Mouse (Mus musculus) stomach, postnatal 0 days (tissue): ENCODE measurements around the gene Cipc. TPM values are rescaled to one million over a fixed set of nuclear protein-coding genes. Genes with fewer than 3 reads are reported as not detected.
A peak's percentile ranks its signal among the peaks of the same experiment; 100 is the strongest.

Experiments
- ATAC-seq: fragments of 200-750 bp; cut with Nextera tagmentation; 2 replicates; pipeline ENCODE4 v1.8.0; 2017; ENCODE audit not compliant: low FRiP score, low TSS enrichment
- DNase-seq: peaks from one replicate; pipeline ENCODE4 v3.0.0-alpha.2; 2016; ENCODE audit warnings: low spot score
- H3K27ac ChIP-seq: fragments of 300-500 bp; sonication (generic); replicated peaks from 2 replicates; pipeline ENCODE4 v1.5.1; 2014; ENCODE audit warnings: mild to moderate bottlenecking, control low read depth
- H3K27me3 ChIP-seq: fragments of 300-500 bp; sonication (generic); 2 replicates; pipeline ENCODE4 v1.6.1; 2014; ENCODE audit warnings: low read length; ENCODE audit not compliant: control insufficient read depth, insufficient read depth
- H3K36me3 ChIP-seq: fragments of 300-500 bp; sonication (generic); 2 replicates; pipeline ENCODE4 v1.6.1; 2014; ENCODE audit warnings: low read length, mixed read lengths; ENCODE audit not compliant: control insufficient read depth, insufficient read depth
- H3K4me1 ChIP-seq: fragments of 300-500 bp; sonication (generic); replicated peaks from 2 replicates; pipeline ENCODE4 v1.6.1; 2014; ENCODE audit warnings: antibody characterized with exemption; ENCODE audit not compliant: control insufficient read depth, insufficient read depth
- H3K4me2 ChIP-seq: fragments of 300-500 bp; sonication (generic); replicated peaks from 2 replicates; pipeline ENCODE4 v1.6.1; 2014; ENCODE audit warnings: low read depth, mild to moderate bottlenecking, control low read depth, moderate library complexity
- H3K4me3 ChIP-seq: fragments of 300-500 bp; sonication (generic); 2 replicates; pipeline ENCODE4 v1.5.1; 2014; ENCODE audit warnings: low read depth, low read length, control low read depth
- H3K9ac ChIP-seq: fragments of 300-500 bp; sonication (generic); 2 replicates; pipeline ENCODE4 v1.6.1; 2014; ENCODE audit warnings: mild to moderate bottlenecking, low read length, control low read depth, mixed read lengths
- H3K9me3 ChIP-seq: fragments of 300-500 bp; sonication (generic); 2 replicates; pipeline ENCODE4 v1.6.1; 2016; ENCODE audit warnings: low read length; ENCODE audit not compliant: control insufficient read depth
- CTCF ChIP-seq: IDR thresholded peaks from 2 replicates; pipeline ENCODE4 v1.5.1; 2016; ENCODE audit warnings: antibody characterized with exemption, low read depth, mild to moderate bottlenecking, moderate library complexity
- EP300 ChIP-seq: optimal IDR thresholded peaks from 2 replicates; pipeline ENCODE3; 2016; ENCODE audit warnings: antibody characterized with exemption
- WGBS: fragments of 180-500 bp; shearing (Covaris S2); extraction: QIAGEN DNeasy Blood & Tissue Kit; methylation state at CpG from one replicate; pipeline ENCODE4 v1.1.7; 2014; 5-methylcytosine and 5-hydroxymethylcytosine counted together
- polyA plus RNA-seq: library from polyadenylated mRNA; unstranded; fragments of >200 nt; fragmentation: Nextera tagmentation; extraction: Ambion mirVana; gene quantifications from 2 replicates; pipeline ENCODE4 v1.2.1, GENCODE M21; 2015

The Cipc gene
- polyA plus RNA-seq, 1 experiment from 2014 or later: 10.1 TPM

DNA sequence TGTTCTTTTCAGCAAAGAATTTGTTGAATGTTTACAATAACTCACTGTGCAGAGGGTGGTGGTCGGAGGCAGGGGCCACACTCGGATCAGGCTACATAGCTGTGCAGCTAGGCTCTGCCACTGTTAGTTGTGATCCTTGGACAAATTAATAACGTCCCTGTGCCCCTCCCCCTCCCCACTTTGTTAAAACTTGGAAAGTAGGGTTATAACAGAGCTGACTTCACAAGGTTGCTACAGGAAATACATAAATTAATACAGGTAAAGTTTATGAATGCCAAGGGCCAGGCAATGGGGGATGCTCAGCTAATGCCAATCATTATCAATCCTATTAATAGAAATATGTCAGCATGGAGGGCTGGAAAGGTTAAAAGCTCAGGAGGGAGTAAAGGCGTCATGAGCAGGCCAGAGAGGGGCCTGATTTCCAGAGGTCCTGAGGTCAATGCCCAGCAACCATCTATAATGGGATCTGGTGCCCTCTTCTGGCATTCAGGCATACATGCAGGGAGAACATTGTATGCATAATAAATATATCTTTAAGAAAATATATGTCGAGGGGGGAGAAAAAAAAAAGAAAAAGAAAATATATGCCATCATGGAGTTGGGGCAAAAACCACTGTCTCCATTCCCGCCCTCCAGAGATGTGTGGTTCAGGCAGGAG, 29.8 kb downstream of the Cipc start:
- 55% methylated on average over 6 of the region's 6 CpGs for WGBS
- no peak overlapping the region for H3K27ac ChIP-seq
- H3K4me3 ChIP-seq: no peak overlapping the region
- H3K9me3 ChIP-seq: no peaks in the 10 kb centered on the region
- no peak overlapping the region for H3K9ac ChIP-seq
- 0 out of 2 replicates have a peak, but pooled peaks cover 3% of the 10 kb centered on the region for H3K4me1 ChIP-seq
- no peak for DNase-seq
- no peak overlapping the region for H3K4me2 ChIP-seq
- TF ChIP-seq EP300: no peak
- peak; percentile 65 for TF ChIP-seq CTCF
- no peaks in the 10 kb centered on the region for H3K36me3 ChIP-seq
- no peaks in the 10 kb centered on the region for H3K27me3 ChIP-seq
- ATAC-seq: no peak

DNA sequence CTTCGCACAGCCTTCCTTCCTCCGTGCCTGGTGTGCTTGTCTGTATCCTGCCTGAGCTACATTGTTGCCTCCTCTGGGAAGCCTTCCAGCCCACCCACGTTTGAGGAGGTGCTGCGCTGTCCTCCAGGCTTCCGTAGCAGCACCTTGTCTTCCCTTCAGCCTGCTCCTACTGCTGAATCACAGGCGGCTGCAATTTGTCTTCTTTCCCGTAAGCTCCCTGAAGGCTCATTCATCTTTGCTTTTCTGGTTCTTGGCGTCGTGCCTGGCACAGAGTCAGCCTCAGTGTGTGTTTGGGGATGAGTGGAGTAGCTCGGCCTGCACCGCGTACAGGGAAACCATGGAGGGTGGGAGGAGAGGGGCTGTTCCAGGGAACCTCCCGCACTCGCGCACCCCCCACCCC, 31.0 kb downstream of the Cipc start:
- Histone ChIP-seq H3K27me3 (no peaks in the 10 kb centered on the region), H3K4me2 (no peak overlapping the region), H3K27ac (no peak overlapping the region), H3K9ac (no peak overlapping the region), H3K9me3 (no peaks in the 10 kb centered on the region), H3K4me3 (0 out of 2 replicates have a peak overlapping the region, but pooled peaks have one; percentile 1), H3K36me3 (no peaks in the 10 kb centered on the region), H3K4me1 (0 out of 2 replicates have a peak, but pooled peaks cover 3% of the 10 kb centered on the region)
- WGBS: 8% methylated on average over 15 of the region's 15 CpGs
- ATAC-seq (no peak), DNase-seq (peak; percentile 55)
- TF ChIP-seq EP300 (no peak), CTCF (no peak)

- 33% methylated on average over 9 of the region's 9 CpGs for WGBS
- Histone ChIP-seq H3K4me2 (no peak overlapping the region), H3K36me3 (no peaks in the 10 kb centered on the region), H3K4me1 (no peaks in the 10 kb centered on the region), H3K27me3 (no peaks in the 10 kb centered on the region), H3K4me3 (no peak overlapping the region), H3K9me3 (no peaks in the 10 kb centered on the region), H3K27ac (no peak overlapping the region), H3K9ac (no peak overlapping the region)
- no peak for ATAC-seq
- TF ChIP-seq CTCF (peak; percentile 53), EP300 (no peak)
- no peak for DNase-seq
Measured at GRCm38 (mm10) chr12:86981180-86981579, 34.3 kb downstream of the Cipc start.

GRCm38 (mm10) chr12:86983470-86984193, 36.8 kb downstream of the Cipc start:
- no peak overlapping the region for H3K9ac ChIP-seq
- peaks cover 2% of the 10 kb centered on the region; the same call in 1 of the 2 replicates for H3K27me3 ChIP-seq
- DNase-seq (peak; percentile 72), ATAC-seq (0 out of 2 replicates have a peak, but pooled peaks have one; percentile 31)
- H3K4me3 ChIP-seq: no peak overlapping the region
- no peak overlapping the region for H3K27ac ChIP-seq
- H3K4me1 ChIP-seq: no peaks in the 10 kb centered on the region
- H3K36me3 ChIP-seq: no peaks in the 10 kb centered on the region
- H3K4me2 ChIP-seq: no peak overlapping the region
- no peaks in the 10 kb centered on the region for H3K9me3 ChIP-seq
- no peak for TF ChIP-seq CTCF
- no peak for TF ChIP-seq EP300
- WGBS: 2% methylated on average over 28 of the region's 28 CpGs

DNA sequence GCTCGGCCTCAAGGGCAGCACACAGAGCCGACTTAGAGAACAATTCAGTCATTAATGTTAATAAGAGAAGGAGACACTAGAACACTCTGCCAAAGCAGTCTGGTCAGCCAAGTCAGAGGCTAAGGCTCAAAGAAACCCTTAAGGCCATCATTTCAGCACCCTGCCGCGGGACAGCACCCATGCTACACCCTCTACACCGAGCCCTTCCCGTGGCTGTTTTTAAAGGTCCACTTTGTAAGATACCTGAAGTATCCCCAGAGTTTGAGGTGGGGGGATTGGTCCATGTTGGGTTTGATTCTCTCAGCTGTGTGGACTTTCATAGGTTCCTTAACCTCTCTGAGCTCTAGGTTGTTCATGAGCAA, 37.3 kb downstream of the Cipc start:
- no peak for ATAC-seq
- peaks cover 5% of the 10 kb centered on the region; the same call in 1 of the 2 replicates for H3K27me3 ChIP-seq

DNA sequence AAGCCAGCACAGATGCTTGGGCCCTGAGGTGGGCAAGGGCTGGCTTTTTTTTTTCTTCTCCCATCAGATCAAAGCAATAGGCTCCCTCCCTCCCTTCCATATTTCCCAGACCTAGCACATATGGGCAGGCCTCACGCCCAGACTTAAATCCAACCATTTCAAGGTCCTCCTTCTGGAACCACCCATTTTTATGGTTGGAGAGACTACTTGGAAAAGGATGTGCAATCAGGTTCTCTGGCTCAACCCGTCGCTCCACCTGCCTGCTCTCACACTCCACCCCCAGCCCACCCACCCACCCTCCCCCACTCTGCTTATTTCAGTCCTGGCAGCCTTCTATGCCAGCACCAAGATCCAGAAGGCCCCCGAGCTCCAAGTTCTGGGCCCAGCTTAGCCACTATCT, 39.7 kb downstream of the Cipc start:
- no peaks in the 10 kb centered on the region for H3K9me3 ChIP-seq
- H3K4me3 ChIP-seq: no peak overlapping the region
- WGBS: 65% methylated on average over 4 of the region's 4 CpGs
- no peak for TF ChIP-seq EP300
- TF ChIP-seq CTCF: no peak
- H3K4me2 ChIP-seq: no peak overlapping the region
- H3K9ac ChIP-seq: no peak overlapping the region
- no peak overlapping the region for H3K27ac ChIP-seq
- no peaks in the 10 kb centered on the region for H3K4me1 ChIP-seq
- no peaks in the 10 kb centered on the region for H3K36me3 ChIP-seq
- ATAC-seq: no peak
- H3K27me3 ChIP-seq: peaks cover 12% of the 10 kb centered on the region; the same call in 1 of the 2 replicates
- no peak for DNase-seq

More for the DNA sequence above, 37.3 kb downstream of the Cipc start:
- peak; percentile 69 for DNase-seq
- no peak overlapping the region for H3K9ac ChIP-seq
- H3K27ac ChIP-seq: no peak overlapping the region
- no peaks in the 10 kb centered on the region for H3K36me3 ChIP-seq
- no peak overlapping the region for H3K4me2 ChIP-seq
- H3K4me1 ChIP-seq: no peaks in the 10 kb centered on the region
- H3K9me3 ChIP-seq: no peaks in the 10 kb centered on the region
- WGBS: 7% methylated on average over 6 of the region's 6 CpGs
- H3K4me3 ChIP-seq: no peak overlapping the region
- TF ChIP-seq EP300: no peak
- TF ChIP-seq CTCF: no peak
